ENCODE assay signal across 9 mouse cellular contexts in the genomic region with DNA sequence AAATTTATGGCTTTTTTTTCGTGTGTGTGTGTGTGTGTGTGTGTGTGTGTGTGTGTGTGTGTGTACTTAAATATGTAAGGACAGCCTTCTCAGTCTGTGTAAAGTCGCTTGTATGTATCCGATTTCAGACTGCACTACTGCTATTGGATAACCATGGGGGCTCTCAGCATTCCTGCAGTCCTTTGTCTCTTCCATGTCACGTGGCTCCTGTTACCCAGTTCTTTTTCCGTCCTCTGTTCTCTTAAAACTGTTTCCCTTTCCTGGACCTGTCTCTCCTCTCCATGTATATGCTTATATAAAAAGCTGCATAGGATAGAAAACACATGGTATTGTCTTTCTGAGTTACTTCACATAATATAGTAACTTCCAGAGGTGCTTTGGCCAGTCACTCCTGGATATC. TPM values are rescaled to one million over a fixed set of nuclear protein-coding genes. Genes with fewer than 3 reads are reported as not detected.
DNase-seq lines count a peak whose midpoint lies in the region; ATAC-seq lines count a peak whose summit lies in the region.
"Had no signal": no experiment of that assay in that cellular context is flagged by ENCODE, and none has a peak within 500 bp of the region (broad histone marks: within the 10 kb centered on the region; RNA-seq: fewer than 3 reads in every experiment).

No protein-coding gene starts in this region.

- H3K27me3 ChIP-seq in heart, embryonic 12.5 days (replicated peaks), result no peaks in the 10 kb centered on the region
- no peaks in the 10 kb centered on the region for H3K27me3 ChIP-seq in hindbrain, embryonic 14.5 days (ENCODE audit: control insufficient read depth, insufficient read depth, low read length)
- H3K27me3 ChIP-seq in midbrain, embryonic 15.5 days (replicated peaks), result no peaks in the 10 kb centered on the region
- H3K27me3 ChIP-seq: CH12.LX had no signal

- H3K9ac ChIP-seq in heart, embryonic 12.5 days, result no peak overlapping the region
- H3K9ac ChIP-seq in hindbrain, embryonic 14.5 days, result 0 out of 2 replicates have a peak overlapping the region, but pooled peaks have one; percentile 55
- no peak overlapping the region for H3K9ac ChIP-seq in midbrain, embryonic 15.5 days

- H3K9me3 ChIP-seq in heart, embryonic 12.5 days (replicated peaks), result no peaks in the 10 kb centered on the region
- no peaks in the 10 kb centered on the region for H3K9me3 ChIP-seq in hindbrain, embryonic 14.5 days (ENCODE audit: control insufficient read depth, low read length)
- H3K9me3 ChIP-seq in midbrain, embryonic 15.5 days, result no peaks in the 10 kb centered on the region

- H3K4me2 ChIP-seq in heart, embryonic 12.5 days, result peak overlapping the region; percentile 29; the same call in 1 of the 2 replicates
- peak overlapping the region; percentile 48; the same call in 1 of the 2 replicates for H3K4me2 ChIP-seq in hindbrain, embryonic 14.5 days (replicated peaks)
- H3K4me2 ChIP-seq in midbrain, embryonic 15.5 days, result no peak overlapping the region; the same call in 1 of the 2 replicates

- intact Hi-C loops in heart, postnatal 36 days (cut with DNase I), result loop anchor here (5.0 to 10.0 kb wide), 2 partner anchors 158 to 261 kb away; a partner anchor contains a TSS

- H3K4me1 ChIP-seq in heart, embryonic 12.5 days (replicated peaks), result 0 out of 2 replicates have a peak, but pooled peaks cover 12% of the 10 kb centered on the region
- peaks cover 19% of the 10 kb centered on the region for H3K4me1 ChIP-seq in hindbrain, embryonic 14.5 days (replicated peaks; ENCODE audit: control insufficient read depth, insufficient read depth, low read length)
- peaks cover 27% of the 10 kb centered on the region for H3K4me1 ChIP-seq in midbrain, embryonic 15.5 days

- no peak overlapping the region for H3K4me3 ChIP-seq in heart, embryonic 12.5 days
- H3K4me3 ChIP-seq in hindbrain, embryonic 14.5 days (replicated peaks; ENCODE audit: low read length), result no peak overlapping the region
- H3K4me3 ChIP-seq in midbrain, embryonic 15.5 days, result no peak overlapping the region

- no peak for ATAC-seq in heart, embryonic 12.5 days (ENCODE audit: insufficient number of reproducible peaks, low FRiP score)
- ATAC-seq in hindbrain, embryonic 14.5 days (ENCODE audit: low FRiP score), result peak; percentile 8; the same call in 1 of the 2 replicates
- no peak for ATAC-seq in midbrain, embryonic 15.5 days (replicated peaks)
- no peak for ATAC-seq in megakaryocyte-erythroid progenitor cell, adult 5-6 weeks (replicated peaks; ENCODE audit: low FRiP score, low TSS enrichment, poor library complexity, severe bottlenecking)

- H3K36me3 ChIP-seq in heart, embryonic 12.5 days, result peaks cover 4% of the 10 kb centered on the region; the same call in 1 of the 2 replicates
- no peaks in the 10 kb centered on the region for H3K36me3 ChIP-seq in hindbrain, embryonic 14.5 days (replicated peaks; ENCODE audit: control insufficient read depth, insufficient read depth)
- no peaks in the 10 kb centered on the region for H3K36me3 ChIP-seq in midbrain, embryonic 15.5 days (replicated peaks)

- 26% methylated on average over 4 of the region's 5 CpGs for WGBS in heart, embryonic 12.5 days
- 21% methylated on average over 5 of the region's 5 CpGs for WGBS in hindbrain, embryonic 14.5 days
- 25% methylated on average over 5 of the region's 5 CpGs for WGBS in midbrain, embryonic 15.5 days

- peak overlapping the region; percentile 90 for H3K27ac ChIP-seq in heart, embryonic 12.5 days (ENCODE audit: poor library complexity, severe bottlenecking)
- peak overlapping the region; percentile 89 for H3K27ac ChIP-seq in hindbrain, embryonic 14.5 days
- H3K27ac ChIP-seq in midbrain, embryonic 15.5 days, result peak overlapping the region; percentile 90

- no peak for DNase-seq in heart, postnatal 36 days
- peak; percentile 61 for DNase-seq in embryo, embryonic 10 days (ENCODE audit: low spot score)
- peak; percentile 52 for DNase-seq in hindbrain, embryonic 14.5 days (ENCODE audit: low spot score)
- DNase-seq in spleen, postnatal 4 days (ENCODE audit: low spot score in 2 of 2), result no peak
- no peak for DNase-seq in lung, postnatal 14 days

RNA-seq across cellular contexts. Expression of a gene that starts 1.2 kb away (rescaled TPM):
- 680 and 691 TPM in 2 replicates for polyA plus RNA-seq in heart, embryonic 12.5 days (2016; fragmentation: Nextera tagmentation; extraction: Ambion mirVana)
- total RNA-seq in heart, postnatal 36 days (2021), result 100 to 1,000 TPM; 485 to 546 TPM
- polyA plus RNA-seq in hindbrain, embryonic 14.5 days (2014; fragmentation: Nextera tagmentation; extraction: Ambion mirVana), result 278 and 290 TPM in 2 replicates
- 246 and 254 TPM in 2 replicates for polyA plus RNA-seq in midbrain, embryonic 15.5 days (2015; fragmentation: Nextera tagmentation; extraction: Ambion mirVana)
- 145 and 149 TPM in 2 replicates for total RNA-seq in megakaryocyte-erythroid progenitor cell, adult 5-6 weeks (2014; fragmentation: Nextera tagmentation)
- 164 and 169 TPM in 2 replicates for total RNA-seq in megakaryocyte-erythroid progenitor cell, adult 5-6 weeks (2017)

RNA-seq across cellular contexts. Expression of a gene that starts 35.3 kb away (rescaled TPM):
- polyA plus RNA-seq in heart, embryonic 12.5 days (2016; fragmentation: Nextera tagmentation; extraction: Ambion mirVana), result 21.2 and 21.6 TPM in 2 replicates
- total RNA-seq in heart, postnatal 36 days (2021), result 10 to 100 TPM in 1 of 2 experiments, 1 to 10 TPM in 1; 7.7 to 10.3 TPM
- polyA plus RNA-seq in hindbrain, embryonic 14.5 days (2014; fragmentation: Nextera tagmentation; extraction: Ambion mirVana), result 21.3 and 23.5 TPM in 2 replicates
- polyA plus RNA-seq in midbrain, embryonic 15.5 days (2015; fragmentation: Nextera tagmentation; extraction: Ambion mirVana), result 14.5 and 15.4 TPM in 2 replicates
- total RNA-seq in megakaryocyte-erythroid progenitor cell, adult 5-6 weeks (2014; fragmentation: Nextera tagmentation), result 13.4 and 13.8 TPM in 2 replicates
- total RNA-seq in megakaryocyte-erythroid progenitor cell, adult 5-6 weeks (2017), result 9.7 and 13.6 TPM in 2 replicates

RNA-seq across cellular contexts. Expression of a gene that starts 42.7 kb away (rescaled TPM):
- polyA plus RNA-seq in heart, embryonic 12.5 days (2016; fragmentation: Nextera tagmentation; extraction: Ambion mirVana), result 0.33 and 0.49 TPM in 2 replicates
- 1 to 10 TPM; 1.4 to 1.7 TPM for total RNA-seq in heart, postnatal 36 days (2021)
- 0.34 and 0.48 TPM in 2 replicates for polyA plus RNA-seq in hindbrain, embryonic 14.5 days (2014; fragmentation: Nextera tagmentation; extraction: Ambion mirVana)
- polyA plus RNA-seq in midbrain, embryonic 15.5 days (2015; fragmentation: Nextera tagmentation; extraction: Ambion mirVana), result 0.15 and 0.42 TPM in 2 replicates
- total RNA-seq in megakaryocyte-erythroid progenitor cell, adult 5-6 weeks (2014; fragmentation: Nextera tagmentation), result not detected in 2 replicates
- total RNA-seq in megakaryocyte-erythroid progenitor cell, adult 5-6 weeks (2017), result 0.50 and 0.99 TPM in 2 replicates
- total RNA-seq: CH12.LX had no signal

Comparison
In these comparisons a context has a peak if more than half of its experiments do, and no peak if none do; other contexts are left out.
1. DNase-seq: peak in embryo, embryonic 10 days (single experiment) and hindbrain, embryonic 14.5 days (single experiment); none in heart, postnatal 36 days (0 of 2), spleen, postnatal 4 days (0 of 2) and lung, postnatal 14 days (single experiment).
2. Peak in every context shown above with its lines, with median percentiles within 50 percentile points of each other: H3K27ac ChIP-seq.